Comparison of ENCODE assay signal across 9 mouse cellular contexts in the genomic region with DNA sequence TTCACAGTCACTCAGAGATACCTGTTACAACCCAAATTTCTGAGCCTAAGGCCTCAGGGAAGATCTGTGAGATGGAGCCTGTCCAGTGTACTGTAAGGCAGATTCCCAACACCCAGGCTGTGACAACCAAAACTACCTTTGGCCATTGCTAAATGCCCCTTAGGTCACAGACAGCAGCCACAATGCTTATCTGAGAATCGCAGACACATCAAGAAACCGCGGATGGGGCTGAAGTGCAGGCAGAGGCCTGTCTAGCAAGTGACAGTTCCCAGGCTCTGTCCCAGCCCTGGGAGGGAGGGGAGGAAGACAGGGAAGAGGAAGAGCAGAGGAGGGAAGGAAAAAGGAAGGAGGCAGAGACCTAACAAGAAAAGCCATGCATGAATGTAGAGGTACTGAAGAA. TPM values are rescaled to one million over a fixed set of nuclear protein-coding genes. Genes with fewer than 3 reads are reported as not detected.
DNase-seq lines count a peak whose midpoint lies in the region; ATAC-seq and TF ChIP-seq lines count a peak whose summit lies in the region.
"Had no signal": no experiment of that assay in that cellular context is flagged by ENCODE, and none has a peak within 500 bp of the region (broad histone marks: within the 10 kb centered on the region; RNA-seq: fewer than 3 reads in every experiment).

No protein-coding gene starts in this region.

- H3K4me3 ChIP-seq in lung, embryonic 14.5 days (ENCODE audit: low read depth, low read length), result 0 out of 2 replicates have a peak overlapping the region, but pooled peaks have one; percentile 2
- no peak overlapping the region for H3K4me3 ChIP-seq in embryonic facial prominence, embryonic 15.5 days (replicated peaks)
- H3K4me3 ChIP-seq in limb, embryonic 14.5 days (replicated peaks; ENCODE audit: low read length), result no peak overlapping the region
- H3K4me3 ChIP-seq in stomach, embryonic 14.5 days (ENCODE audit: low read depth, low read length), result no peak overlapping the region

- H3K36me3 ChIP-seq in lung, embryonic 14.5 days (ENCODE audit: insufficient read depth), result peaks cover 96% of the 10 kb centered on the region
- peaks cover 66% of the 10 kb centered on the region for H3K36me3 ChIP-seq in embryonic facial prominence, embryonic 15.5 days
- H3K36me3 ChIP-seq in limb, embryonic 14.5 days (ENCODE audit: control insufficient read depth, insufficient read depth, low read length), result peaks cover 90% of the 10 kb centered on the region
- H3K36me3 ChIP-seq in stomach, embryonic 14.5 days (ENCODE audit: control insufficient read depth, insufficient read depth, low read length), result peaks cover 71% of the 10 kb centered on the region

- no peaks in the 10 kb centered on the region for H3K27me3 ChIP-seq in lung, embryonic 14.5 days (ENCODE audit: insufficient read depth, low read length)
- no peaks in the 10 kb centered on the region for H3K27me3 ChIP-seq in embryonic facial prominence, embryonic 15.5 days
- no peaks in the 10 kb centered on the region for H3K27me3 ChIP-seq in limb, embryonic 14.5 days (ENCODE audit: control insufficient read depth, insufficient read depth, low read length)
- no peaks in the 10 kb centered on the region for H3K27me3 ChIP-seq in stomach, embryonic 14.5 days (ENCODE audit: control insufficient read depth, insufficient read depth, low read length)

- WGBS in lung, embryonic 14.5 days, result 19% methylated on average over 3 of the region's 3 CpGs
- 30% methylated on average over 3 of the region's 3 CpGs for WGBS in embryonic facial prominence, embryonic 15.5 days
- 35% methylated on average over 3 of the region's 3 CpGs for WGBS in limb, embryonic 14.5 days
- WGBS in stomach, embryonic 14.5 days, result 45% methylated on average over 3 of the region's 3 CpGs

- TF ChIP-seq CTCF in lung, embryonic 14.5 days (IDR thresholded peaks at IDR 0.05; ENCODE audit: low read depth), result no peak

- DNase-seq in lung, embryonic 14.5 days, result peak; percentile 71
- DNase-seq in lung, adult 18-20 months, result no peak
- DNase-seq in limb, embryonic 14.5 days (ENCODE audit: low spot score), result no peak
- DNase-seq in cerebellum, postnatal 4 days (ENCODE audit: low spot score in 2 of 2), result no peak
- no peak for DNase-seq in adrenal gland, postnatal 10 days
- DNase-seq in retina, embryonic 14.5 days (ENCODE audit: low spot score), result no peak
- DNase-seq: thymus, postnatal 25 days had no signal

- peak overlapping the region; percentile 48 for H3K4me2 ChIP-seq in lung, embryonic 14.5 days
- H3K4me2 ChIP-seq in embryonic facial prominence, embryonic 15.5 days (replicated peaks), result peak overlapping the region; percentile 26; the same call in 1 of the 2 replicates
- H3K4me2 ChIP-seq in limb, embryonic 14.5 days (replicated peaks; ENCODE audit: low read depth, low read length, severe bottlenecking), result no peak overlapping the region
- peak overlapping the region; percentile 16; the same call in 1 of the 2 replicates for H3K4me2 ChIP-seq in stomach, embryonic 14.5 days (replicated peaks; ENCODE audit: low read depth, low read length)

- no peak for ATAC-seq in lung, embryonic 14.5 days (ENCODE audit: insufficient read depth)
- ATAC-seq in embryonic facial prominence, embryonic 15.5 days (ENCODE audit: insufficient number of reproducible peaks, low FRiP score, low TSS enrichment, low read depth), result no peak
- no peak for ATAC-seq in limb, embryonic 14.5 days (ENCODE audit: low FRiP score, low read depth)
- ATAC-seq in stomach, embryonic 14.5 days (ENCODE audit: insufficient number of reproducible peaks, insufficient read depth, low FRiP score, low read depth), result no peak

- H3K27ac ChIP-seq in lung, embryonic 14.5 days (ENCODE audit: low read depth), result peak overlapping the region; percentile 99
- H3K27ac ChIP-seq in embryonic facial prominence, embryonic 15.5 days (replicated peaks), result peak overlapping the region; percentile 91
- peak overlapping the region; percentile 86 for H3K27ac ChIP-seq in limb, embryonic 14.5 days (replicated peaks; ENCODE audit: low read depth, low read length)
- H3K27ac ChIP-seq in stomach, embryonic 14.5 days (ENCODE audit: low read length), result peak overlapping the region; percentile 98

- H3K9ac ChIP-seq in lung, embryonic 14.5 days, result peak overlapping the region; percentile 43; the same call in 1 of the 2 replicates
- no peak overlapping the region for H3K9ac ChIP-seq in embryonic facial prominence, embryonic 15.5 days
- peak overlapping the region; percentile 8; the same call in 1 of the 2 replicates for H3K9ac ChIP-seq in limb, embryonic 14.5 days (ENCODE audit: low read depth, low read length, severe bottlenecking)
- H3K9ac ChIP-seq in stomach, embryonic 14.5 days (replicated peaks; ENCODE audit: low read depth, low read length), result no peak overlapping the region

- H3K9me3 ChIP-seq in lung, embryonic 14.5 days (ENCODE audit: low read depth, low read length), result no peaks in the 10 kb centered on the region
- no peaks in the 10 kb centered on the region for H3K9me3 ChIP-seq in embryonic facial prominence, embryonic 15.5 days (replicated peaks)
- H3K9me3 ChIP-seq in limb, embryonic 14.5 days (ENCODE audit: control insufficient read depth, low read length), result no peaks in the 10 kb centered on the region
- no peaks in the 10 kb centered on the region for H3K9me3 ChIP-seq in stomach, embryonic 14.5 days (ENCODE audit: control insufficient read depth, low read depth, low read length)

- peaks cover 44% of the 10 kb centered on the region for H3K4me1 ChIP-seq in lung, embryonic 14.5 days (ENCODE audit: insufficient read depth)
- H3K4me1 ChIP-seq in embryonic facial prominence, embryonic 15.5 days, result peaks cover 74% of the 10 kb centered on the region
- H3K4me1 ChIP-seq in limb, embryonic 14.5 days (ENCODE audit: control insufficient read depth, insufficient read depth, low read length), result peaks cover 44% of the 10 kb centered on the region
- peaks cover 52% of the 10 kb centered on the region for H3K4me1 ChIP-seq in stomach, embryonic 14.5 days (ENCODE audit: control insufficient read depth, insufficient read depth, low read length)

- TF ChIP-seq POLR2A in limb, embryonic 14.5 days (IDR thresholded peaks at IDR 0.05; ENCODE audit: borderline replicate concordance, extremely low read depth, insufficient read depth, insufficient read length), result no peak

RNA-seq across cellular contexts. Expression of a gene that starts 9.0 kb away (rescaled TPM):
- 140 and 144 TPM in 2 replicates for polyA plus RNA-seq in lung, embryonic 14.5 days (2014; fragmentation: Nextera tagmentation; extraction: Ambion mirVana)
- polyA plus RNA-seq in embryonic facial prominence, embryonic 15.5 days (2015; fragmentation: Nextera tagmentation; extraction: Ambion mirVana), result 122 and 129 TPM in 2 replicates
- 89.4 and 93.1 TPM in 2 replicates for polyA plus RNA-seq in limb, embryonic 14.5 days (2012; rRNA removed)
- 103 and 105 TPM in 2 replicates for polyA plus RNA-seq in limb, embryonic 14.5 days (2014; fragmentation: Nextera tagmentation; extraction: Ambion mirVana)
- 111 and 125 TPM in 2 replicates for polyA plus RNA-seq in stomach, embryonic 14.5 days (2014; fragmentation: Nextera tagmentation; extraction: Ambion mirVana)
- 10 to 100 TPM; 63.5 to 69.7 TPM for total RNA-seq in adrenal gland, postnatal 10 days (2021)

RNA-seq across cellular contexts. Expression of a gene that starts 9.1 kb away (rescaled TPM):
- 56.3 and 59.3 TPM in 2 replicates for polyA plus RNA-seq in lung, embryonic 14.5 days (2014; fragmentation: Nextera tagmentation; extraction: Ambion mirVana)
- polyA plus RNA-seq in embryonic facial prominence, embryonic 15.5 days (2015; fragmentation: Nextera tagmentation; extraction: Ambion mirVana), result 41.2 and 43.6 TPM in 2 replicates
- polyA plus RNA-seq in limb, embryonic 14.5 days (2012; rRNA removed), result 57.6 and 78.4 TPM in 2 replicates
- polyA plus RNA-seq in limb, embryonic 14.5 days (2014; fragmentation: Nextera tagmentation; extraction: Ambion mirVana), result 51.2 and 56.4 TPM in 2 replicates
- 46.3 and 51.6 TPM in 2 replicates for polyA plus RNA-seq in stomach, embryonic 14.5 days (2014; fragmentation: Nextera tagmentation; extraction: Ambion mirVana)
- total RNA-seq in adrenal gland, postnatal 10 days (2021), result 10 to 100 TPM; 65.9 to 79.5 TPM

Comparison
In these comparisons a context has a peak if more than half of its experiments do, and no peak if none do; other contexts are left out.
1. H3K9ac ChIP-seq: peak in lung, embryonic 14.5 days (single experiment) and limb, embryonic 14.5 days (single experiment); none in embryonic facial prominence, embryonic 15.5 days (single experiment) and stomach, embryonic 14.5 days (single experiment).
2. Peak in every context shown above with its lines, with median percentiles within 50 percentile points of each other: H3K27ac ChIP-seq.